Mouse (Mus musculus): Measurements from ENCODE around the gene Tecta. TPM values are rescaled to one million over a fixed set of nuclear protein-coding genes. Genes with fewer than 3 reads are reported as not detected.

The Tecta gene
- total RNA-seq, 2 experiments from 2014 or later: 0.70 to 1.1 TPM

Small RNA genes lying within 50 kb of the gene (microRNA-seq; reads per million reads assigned to microRNA genes)
- not detected for gene Gm44311

Other genes starting within 250 kb of the Tecta start
- gene Sc5d, start 135.7 kb downstream of the Tecta start, total RNA-seq (2021): 10 to 100 TPM; 64.0 to 65.0 TPM
- 10 to 100 TPM; 30.1 to 31.6 TPM for gene Tbcel, start 107.9 kb upstream of the Tecta start, total RNA-seq (2021)

All from left cerebral cortex, postnatal 4 days (tissue).